Mouse (Mus musculus) embryonic fibroblast, embryonic 13.5 days (primary cell): Measurements from ENCODE around the gene Dcn. TPM values are rescaled to one million over a fixed set of nuclear protein-coding genes. Genes with fewer than 3 reads are reported as not detected.

Source experiments
- H3K27ac ChIP-seq: 2 replicates; pipeline ENCODE4 v1.5.1; 2012; ENCODE audit warnings: low read length, control low read depth, inconsistent platforms; ENCODE audit not compliant: insufficient read depth
- H3K4me1 ChIP-seq: 2 replicates; pipeline ENCODE4 v1.6.1; 2011; ENCODE audit warnings: low read length; ENCODE audit not compliant: control insufficient read depth, insufficient read depth
- H3K4me3 ChIP-seq: 2 replicates; pipeline ENCODE4 v1.5.1; 2011; ENCODE audit warnings: mild to moderate bottlenecking, control low read depth, low read length; ENCODE audit not compliant: insufficient read depth
- CTCF ChIP-seq: IDR thresholded peaks from 2 replicates; pipeline ENCODE4 v1.5.1; 2011; ENCODE audit warnings: mild to moderate bottlenecking, control low read depth, low read length, moderate library complexity, borderline replicate concordance; ENCODE audit not compliant: insufficient read depth
- POLR2A ChIP-seq: IDR thresholded peaks from 2 replicates; pipeline ENCODE4 v1.6.1; 2011; ENCODE audit warnings: low read depth, mild to moderate bottlenecking, control low read depth, low read length, moderate library complexity
- polyA plus RNA-seq: library from polyadenylated mRNA; stranded (reverse); fragments of >200 nt; gene quantifications from 2 replicates; pipeline ENCODE4 v1.2.4, GENCODE M21; 2011; ENCODE audit warnings: low read depth; ENCODE audit not compliant: missing spikeins, insufficient read length

Gene Dcn
- polyA plus RNA-seq, 1 experiment = 172 TPM

DNA sequence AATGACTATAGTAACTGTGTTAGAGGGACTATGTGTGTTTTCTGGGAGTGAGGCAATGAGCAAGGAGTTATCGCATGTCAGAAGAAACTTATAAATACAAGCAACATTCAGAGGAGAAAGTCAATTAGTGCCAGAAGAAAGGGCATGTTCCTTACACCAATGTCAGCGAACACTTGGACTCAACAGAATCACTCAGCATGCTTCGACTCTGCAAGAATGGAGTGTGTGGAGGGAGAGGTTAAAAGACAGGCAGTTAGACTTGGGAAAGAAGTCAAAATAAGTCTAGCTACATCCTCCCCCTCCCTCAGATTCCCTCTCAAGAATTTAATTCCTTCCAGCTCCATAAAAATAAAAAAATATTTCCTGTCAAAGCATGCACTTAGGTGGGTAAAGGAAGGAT, 1.1 kb upstream of the Dcn start:
- Histone ChIP-seq H3K27ac (peak overlapping the region; percentile 75), H3K4me1 (peaks cover 6% of the 10 kb centered on the region; the same call in 1 of the 2 replicates), H3K4me3 (no peak overlapping the region)
- TF ChIP-seq CTCF = no peak
- TF ChIP-seq POLR2A = no peak

DNA sequence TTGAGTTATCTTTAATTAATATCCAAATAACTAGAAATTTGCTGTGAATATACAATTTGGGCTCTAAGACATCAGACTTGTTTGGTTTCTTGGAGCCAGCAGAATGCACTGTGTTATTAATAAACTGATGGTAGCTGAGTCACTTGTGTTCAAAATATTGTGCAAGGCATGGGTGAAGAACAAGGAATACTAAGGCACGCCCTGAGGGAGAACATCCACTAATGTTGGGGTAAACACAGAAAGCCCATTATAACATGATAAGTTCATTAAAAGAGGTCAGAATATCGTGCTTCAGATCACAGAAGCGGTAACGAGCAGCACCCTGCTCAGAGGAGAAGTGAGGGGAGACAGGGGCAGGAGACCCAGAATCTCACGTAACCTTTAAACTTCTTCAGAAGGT, 2.7 kb downstream of the Dcn start:
- TF ChIP-seq CTCF (no peak), POLR2A (no peak)
- H3K4me3 ChIP-seq = no peak overlapping the region
- peaks cover 6% of the 10 kb centered on the region; the same call in 1 of the 2 replicates for H3K4me1 ChIP-seq
- H3K27ac ChIP-seq = no peak overlapping the region

DNA sequence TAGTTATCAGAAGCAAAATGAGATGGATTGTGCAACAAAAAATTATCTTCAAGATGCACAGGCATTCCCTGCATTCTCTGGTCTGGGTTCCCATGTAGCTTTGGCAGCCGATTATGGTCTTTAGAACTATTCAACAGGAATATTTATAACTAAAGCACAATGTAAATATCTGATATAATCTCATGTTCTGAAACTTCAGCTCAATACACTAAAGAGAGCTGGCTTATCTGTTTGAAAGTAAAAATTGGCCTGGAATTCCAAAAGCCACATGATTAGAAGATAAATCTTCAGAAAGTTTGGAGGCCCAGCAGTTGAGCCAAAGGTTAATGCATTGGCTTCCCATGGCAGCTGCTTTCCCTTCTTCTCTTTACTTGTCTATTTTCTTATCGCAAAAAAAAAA, 4.6 kb downstream of the Dcn start:
- no peaks in the 10 kb centered on the region for H3K4me1 ChIP-seq
- TF ChIP-seq POLR2A = no peak
- TF ChIP-seq CTCF = no peak
- H3K27ac ChIP-seq = no peak overlapping the region
- no peak overlapping the region for H3K4me3 ChIP-seq

DNA sequence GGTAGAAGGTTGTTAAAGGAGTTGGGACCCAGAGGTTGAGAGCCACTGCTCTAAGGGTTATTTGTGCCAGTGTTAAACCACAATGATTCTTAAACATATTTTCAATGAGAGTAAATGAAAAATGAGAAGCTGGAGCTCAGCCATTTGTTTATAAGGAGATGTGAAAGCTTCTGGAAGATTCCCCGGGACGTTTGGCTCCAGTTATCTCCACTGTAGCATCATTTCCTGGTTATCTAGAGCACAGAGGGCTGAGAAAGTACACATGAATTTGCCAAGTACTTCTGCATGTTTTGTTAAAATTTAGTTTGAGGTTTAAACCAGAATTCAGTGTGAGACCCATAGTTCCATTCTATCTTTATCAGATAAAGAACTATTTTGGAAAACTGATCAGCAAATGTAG, 5.7 kb downstream of the Dcn start:
- H3K4me3 ChIP-seq = no peak overlapping the region
- H3K27ac ChIP-seq = no peak overlapping the region
- no peak for TF ChIP-seq CTCF
- no peak for TF ChIP-seq POLR2A
- no peaks in the 10 kb centered on the region for H3K4me1 ChIP-seq

DNA sequence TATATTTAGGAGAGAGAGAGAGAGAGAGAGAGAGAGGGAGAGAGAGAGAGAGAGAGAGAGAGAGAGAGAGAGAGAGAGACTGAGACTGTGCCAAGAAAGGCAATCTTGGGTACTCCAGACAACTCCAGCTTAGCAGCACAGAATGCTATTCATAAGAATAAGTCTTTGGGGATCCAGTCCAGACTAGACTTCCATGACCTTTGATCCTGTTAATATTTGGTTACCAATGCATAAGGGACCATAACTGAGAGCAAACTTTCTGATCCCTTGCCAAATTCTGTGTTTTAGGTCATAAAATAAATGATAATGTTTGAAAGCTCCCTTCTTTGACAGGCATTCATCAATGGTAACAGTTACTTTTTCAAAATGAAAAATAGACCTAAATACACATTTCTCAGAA, 6.7 kb downstream of the Dcn start:
- H3K27ac ChIP-seq = no peak overlapping the region
- no peak for TF ChIP-seq CTCF
- no peak for TF ChIP-seq POLR2A
- H3K4me3 ChIP-seq = no peak overlapping the region
- no peaks in the 10 kb centered on the region for H3K4me1 ChIP-seq

DNA sequence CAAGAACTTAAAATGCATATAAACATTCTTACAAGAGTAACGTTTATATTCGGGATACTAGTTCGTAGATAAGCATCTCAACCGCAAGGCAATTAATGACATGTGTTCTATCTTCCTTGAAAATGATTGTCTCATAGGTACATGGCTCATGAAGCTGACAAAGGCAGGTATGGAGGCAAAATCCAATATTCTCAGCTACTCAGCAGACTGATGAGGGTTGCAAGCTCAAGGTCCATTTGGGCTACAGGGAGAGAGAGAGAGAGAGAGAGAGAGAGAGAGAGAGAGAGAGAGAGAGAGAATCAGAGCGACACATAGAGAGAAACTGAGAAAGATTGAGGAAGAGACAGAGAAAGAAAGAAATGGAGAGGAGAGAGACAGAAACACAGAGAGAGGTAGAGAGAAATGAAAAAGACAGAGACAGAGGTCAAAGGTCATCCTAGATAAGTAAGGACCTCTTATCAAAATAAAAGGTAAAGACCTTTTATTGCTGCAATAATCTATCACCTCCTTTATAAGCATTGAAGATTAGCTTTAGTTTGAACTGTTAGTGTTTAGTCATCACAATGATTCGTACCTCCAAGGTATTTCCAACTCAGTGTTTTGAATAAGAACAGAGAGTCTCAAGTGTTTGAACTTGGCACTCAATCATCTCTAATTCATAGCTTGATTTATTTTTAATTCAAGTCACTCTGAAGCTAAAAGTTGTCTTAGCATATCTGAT, 8.0 kb downstream of the Dcn start:
- Histone ChIP-seq H3K4me3 (no peak overlapping the region), H3K27ac (no peak overlapping the region), H3K4me1 (no peaks in the 10 kb centered on the region)
- TF ChIP-seq POLR2A (no peak), CTCF (no peak)

DNA sequence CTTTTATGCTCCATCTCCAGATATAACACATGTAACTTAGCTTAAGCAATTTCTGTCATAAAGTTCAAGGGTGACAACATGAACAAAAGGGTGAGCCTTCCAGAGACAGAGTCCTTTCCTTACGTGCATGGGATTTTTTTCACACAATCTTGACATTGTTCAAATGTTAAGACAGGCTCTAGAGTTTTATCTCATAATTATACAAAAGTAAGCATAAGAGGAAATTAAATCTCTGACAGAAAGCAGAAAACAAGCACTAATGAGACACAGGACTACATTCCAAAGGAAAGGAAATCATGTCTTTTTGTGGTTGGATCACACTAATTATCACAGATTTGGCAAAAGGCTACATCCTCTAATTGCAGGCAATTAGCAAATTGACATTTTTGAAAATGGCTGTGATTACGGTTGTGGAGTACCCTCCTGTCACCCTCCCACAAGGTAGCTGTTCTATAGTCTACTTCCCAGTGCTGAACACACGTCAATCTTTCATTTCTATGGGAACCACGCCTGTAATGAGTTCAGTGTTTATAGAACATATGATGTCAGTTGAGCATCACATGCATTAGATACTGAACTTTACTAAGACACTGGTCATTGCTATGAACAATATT, 13.1 kb downstream of the Dcn start:
- Histone ChIP-seq H3K27ac (no peak overlapping the region), H3K4me1 (no peaks in the 10 kb centered on the region), H3K4me3 (no peak overlapping the region)
- TF ChIP-seq CTCF (no peak), POLR2A (no peak)

DNA sequence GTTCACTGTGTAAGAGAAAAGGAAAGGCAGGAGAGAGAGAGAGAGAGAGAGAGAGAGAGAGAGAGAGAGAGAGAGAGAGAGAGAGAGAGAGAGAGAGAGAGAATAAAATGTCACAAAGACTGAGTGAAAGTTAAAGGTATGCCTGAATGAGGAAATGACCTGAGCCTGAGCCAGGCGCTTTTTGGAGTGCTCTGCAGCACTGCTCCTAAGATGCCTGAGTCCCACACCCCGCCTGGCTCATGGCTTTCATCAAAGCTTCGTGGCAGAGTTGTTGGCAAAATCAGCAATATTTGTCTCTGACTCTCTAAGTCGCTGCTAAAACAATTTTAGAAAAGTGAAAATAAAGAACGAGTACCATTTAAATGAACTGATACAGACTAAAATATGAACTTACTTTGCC, 18.2 kb downstream of the Dcn start:
- H3K4me3 ChIP-seq = no peak overlapping the region
- TF ChIP-seq CTCF = no peak
- no peaks in the 10 kb centered on the region for H3K4me1 ChIP-seq
- H3K27ac ChIP-seq = no peak overlapping the region

DNA sequence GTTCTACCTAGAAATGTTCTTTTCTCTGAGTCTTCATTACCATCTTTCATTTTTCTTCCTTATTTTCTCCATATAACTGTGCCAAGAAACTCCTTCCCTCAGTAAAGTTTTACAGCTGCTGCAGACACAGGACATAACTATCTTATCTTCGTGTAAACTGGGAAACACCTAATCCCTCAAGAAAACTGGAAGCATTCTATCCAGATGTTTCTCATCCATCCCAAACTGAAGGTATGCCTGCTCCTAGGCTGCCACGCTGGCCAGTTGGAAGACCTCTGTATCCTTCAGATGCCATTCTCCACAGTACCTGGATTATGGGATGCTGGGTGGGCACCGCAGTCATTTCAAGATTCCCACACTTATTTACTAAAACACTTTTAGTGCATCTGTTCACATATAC, 44.0 kb downstream of the Dcn start:
- Histone ChIP-seq H3K4me1 (no peaks in the 10 kb centered on the region), H3K4me3 (no peak overlapping the region), H3K27ac (no peak overlapping the region)
- TF ChIP-seq POLR2A = no peak
- no peak for TF ChIP-seq CTCF

DNA sequence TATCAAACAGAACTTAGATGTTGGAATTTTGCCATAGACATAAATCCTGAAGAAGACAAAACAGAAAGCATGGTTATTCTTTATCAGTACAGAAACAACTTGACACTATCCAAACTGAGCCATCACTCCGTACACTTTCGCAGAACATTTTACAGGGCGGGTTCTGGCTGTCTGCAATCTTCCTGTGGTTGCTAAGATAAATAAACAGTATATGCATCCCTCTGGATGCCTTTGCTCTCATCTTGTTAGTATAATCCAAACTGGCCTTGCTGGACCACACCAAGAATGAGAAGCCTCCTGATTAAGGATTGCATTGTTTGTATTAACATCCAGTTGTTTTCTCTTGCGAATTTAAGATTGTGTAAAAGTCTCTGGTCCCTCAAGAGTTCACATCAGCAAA, 56.3 kb downstream of the Dcn start:
- TF ChIP-seq CTCF (no peak), POLR2A (no peak)
- Histone ChIP-seq H3K4me3 (no peak overlapping the region), H3K27ac (0 out of 2 replicates have a peak overlapping the region, but pooled peaks have one; percentile 20), H3K4me1 (0 out of 2 replicates have a peak, but pooled peaks cover 5% of the 10 kb centered on the region)

DNA sequence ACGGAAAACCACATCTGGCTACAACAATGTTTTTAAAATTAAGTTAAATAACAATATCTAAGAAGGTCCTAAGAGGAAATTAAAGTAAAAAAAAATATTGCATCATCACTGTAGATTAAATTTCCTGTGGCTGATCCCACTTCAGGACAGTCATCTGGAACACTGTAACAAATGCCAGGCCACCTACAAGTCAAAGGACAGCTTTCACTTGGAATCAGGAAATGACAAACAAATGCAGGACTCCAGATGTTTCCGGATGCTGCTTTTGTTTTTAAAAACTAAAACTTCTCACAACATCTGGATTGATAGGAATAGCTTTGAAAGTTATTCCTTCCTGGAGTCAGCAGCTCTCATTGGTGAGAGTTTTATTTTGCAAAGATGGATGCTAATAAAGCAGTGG, 57.5 kb downstream of the Dcn start:
- Histone ChIP-seq H3K4me1 (0 out of 2 replicates have a peak, but pooled peaks cover 5% of the 10 kb centered on the region), H3K4me3 (no peak overlapping the region), H3K27ac (peak overlapping the region; percentile 87)
- TF ChIP-seq POLR2A (no peak), CTCF (no peak)
